Mouse (Mus musculus): ENCODE measurements at regions not wholly inside any gene's neighbourhood (a gene's known extent, or its start where the extent isn't known, plus 50 kb on each side); places are given as distances from the start of the nearest gene placed in this dataset.

GRCm38 (mm10) chr13:35486125-35486524, 173.5 kb upstream of the Cdyl start:
- peak; percentile 36 for DNase-seq

- DNase-seq, result no peak
Observed at GRCm38 (mm10) chr13:35499776-35500175, 159.9 kb upstream of the Cdyl start.

GRCm38 (mm10) chr13:35500891-35501290, 158.7 kb upstream of the Cdyl start:
- no peak for DNase-seq

- DNase-seq, result no peak
Observed at GRCm38 (mm10) chr13:35501351-35502146, 158.1 kb upstream of the Cdyl start.

- peak; percentile 12 for DNase-seq
Observed at GRCm38 (mm10) chr13:35502147-35502522, 157.5 kb upstream of the Cdyl start.

GRCm38 (mm10) chr13:35503362-35503821, 156.2 kb upstream of the Cdyl start:
- peak; percentile 10 for DNase-seq

- DNase-seq, result no peak
Observed at GRCm38 (mm10) chr13:35507195-35507594, 152.4 kb upstream of the Cdyl start.

GRCm38 (mm10) chr13:35512029-35512507, 147.6 kb upstream of the Cdyl start:
- DNase-seq, result no peak

- DNase-seq, result no peak
Observed at GRCm38 (mm10) chr13:35513120-35513519, 146.5 kb upstream of the Cdyl start.

- no peak for DNase-seq
Observed at GRCm38 (mm10) chr13:35515291-35515690, 144.3 kb upstream of the Cdyl start.

GRCm38 (mm10) chr13:35517692-35518091, 141.9 kb upstream of the Cdyl start:
- DNase-seq, result no peak

- DNase-seq, result no peak
Observed at GRCm38 (mm10) chr13:35522272-35522671, 137.4 kb upstream of the Cdyl start.

- DNase-seq, result no peak
Observed at GRCm38 (mm10) chr13:35529577-35529976, 130.1 kb upstream of the Cdyl start.

GRCm38 (mm10) chr13:35537106-35537505, 122.5 kb upstream of the Cdyl start:
- DNase-seq, result no peak

- peak; percentile 31 for DNase-seq
Observed at GRCm38 (mm10) chr13:35537936-35538335, 121.7 kb upstream of the Cdyl start.

- no peak for DNase-seq
Observed at GRCm38 (mm10) chr13:35540433-35540832, 119.2 kb upstream of the Cdyl start.

GRCm38 (mm10) chr13:35541053-35541452, 118.6 kb upstream of the Cdyl start:
- no peak for DNase-seq

GRCm38 (mm10) chr13:35564006-35564405, 95.6 kb upstream of the Cdyl start:
- no peak for DNase-seq

- no peak for DNase-seq
Observed at GRCm38 (mm10) chr13:35581616-35582015, 78.0 kb upstream of the Cdyl start.

- DNase-seq, result no peak
Observed at GRCm38 (mm10) chr13:35598003-35598402, 61.6 kb upstream of the Cdyl start.

GRCm38 (mm10) chr13:35601560-35602135, 58.0 kb upstream of the Cdyl start:
- DNase-seq, result no peak

GRCm38 (mm10) chr13:35603080-35603479, 56.6 kb upstream of the Cdyl start:
- DNase-seq, result no peak

GRCm38 (mm10) chr13:35604061-35604460, 55.6 kb upstream of the Cdyl start:
- no peak for DNase-seq

- DNase-seq, result no peak
Observed at GRCm38 (mm10) chr13:35604765-35605164, 54.9 kb upstream of the Cdyl start.
